Mouse (Mus musculus) testis, adult 2 months (tissue): ENCODE data around the gene Klrb1. TPM values are rescaled to one million over a fixed set of nuclear protein-coding genes. Genes with fewer than 3 reads are reported as not detected.

Experiments
- H3K27ac ChIP-seq: fragments of 200-500 bp; 2 replicates; pipeline ENCODE4 v1.5.1; 2012; ENCODE audit warnings: low read depth, low read length; ENCODE audit not compliant: control insufficient read depth, insufficient read depth
- H3K27me3 ChIP-seq: fragments of 200-500 bp; 2 replicates; pipeline ENCODE4 v1.6.1; 2012; ENCODE audit warnings: mild to moderate bottlenecking, low read length, moderate library complexity; ENCODE audit not compliant: control insufficient read depth, insufficient read depth
- H3K36me3 ChIP-seq: fragments of 200-500 bp; 2 replicates; pipeline ENCODE4 v1.6.1; 2012; ENCODE audit warnings: mild to moderate bottlenecking, low read length; ENCODE audit not compliant: control insufficient read depth, insufficient read depth
- H3K4me1 ChIP-seq: fragments of 200-500 bp; 2 replicates; pipeline ENCODE4 v1.6.1; 2012; ENCODE audit warnings: low read length; ENCODE audit not compliant: control insufficient read depth, insufficient read depth
- H3K4me3 ChIP-seq: fragments of 200-500 bp; 2 replicates; pipeline ENCODE4 v1.5.1; 2012; ENCODE audit warnings: low read depth, mild to moderate bottlenecking, low read length, moderate library complexity, mixed read lengths; ENCODE audit not compliant: control insufficient read depth
- CTCF ChIP-seq: fragments of 200-500 bp; IDR thresholded peaks from 2 replicates; pipeline ENCODE4 v1.5.1; 2012; ENCODE audit warnings: low read depth, mild to moderate bottlenecking, inconsistent platforms, low read length, moderate library complexity; ENCODE audit not compliant: control insufficient read depth, insufficient read depth, insufficient replicate concordance
- POLR2A ChIP-seq: fragments of 200-500 bp; IDR thresholded peaks from 2 replicates; pipeline ENCODE4 v1.6.1; 2012; ENCODE audit warnings: low read depth, mild to moderate bottlenecking, inconsistent platforms, low read length, moderate library complexity; ENCODE audit not compliant: control insufficient read depth
- polyA plus RNA-seq: library from polyadenylated mRNA; depleted of rRNA; stranded (reverse); fragments of >200 nt; gene quantifications from 2 replicates; pipeline ENCODE4 v1.2.3, GENCODE M21; 2012; rRNA removed

Klrb1 gene
- polyA plus RNA-seq, 1 experiment = 37.2 TPM

- TF ChIP-seq CTCF (no peak; the same call in 1 of the 2 replicates), POLR2A (no peak)
- no peak within 1 kb of the TSS for H3K27ac ChIP-seq
These were observed 60.7 kb downstream of the Klrb1 start, which contains the start of gene Clec2h for GRCm38 (mm10) chr6:128662206-128662605. TSS of gene Clec2h (plus strand) at chr6:128662385.

GRCm38 (mm10) chr6:128661249-128661648 lies 61.6 kb downstream of the Klrb1 start:
- no peak overlapping the region for H3K4me3 ChIP-seq
- H3K27ac ChIP-seq = no peak overlapping the region
- no peaks in the 10 kb centered on the region for H3K27me3 ChIP-seq
- TF ChIP-seq POLR2A = no peak
- no peak for TF ChIP-seq CTCF
- no peaks in the 10 kb centered on the region for H3K4me1 ChIP-seq
- no peaks in the 10 kb centered on the region for H3K36me3 ChIP-seq

More at GRCm38 (mm10) chr6:128662206-128662605, 60.7 kb downstream of the Klrb1 start, which contains the start of gene Clec2h:
- Histone ChIP-seq H3K27me3 (no peaks in the 10 kb centered on the region), H3K36me3 (no peaks in the 10 kb centered on the region), H3K4me3 (no peak within 1 kb of the TSS), H3K4me1 (no peaks in the 10 kb centered on the region)

Other genes with a start within 250 kb of the Klrb1 start
- gene Pzp, start 196.3 kb downstream of the Klrb1 start, polyA plus RNA-seq = 0.45 and 2.0 TPM in 2 replicates
- 0.17 and 0.87 TPM in 2 replicates for gene A2ml1, start 141.5 kb downstream of the Klrb1 start, polyA plus RNA-seq
- gene Klrb1a, start 99.5 kb downstream of the Klrb1 start, polyA plus RNA-seq = 0.19 TPM in 1 of 2 replicates, not detected in the other
- 0.10 TPM in 2 replicates for gene Clec2h, start 60.7 kb downstream of the Klrb1 start, polyA plus RNA-seq
- gene Klrb1c, start 66.2 kb upstream of the Klrb1 start, polyA plus RNA-seq = 0.25 TPM in 1 of 2 replicates, not detected in the other
- not detected in 2 replicates for gene Gm44511, start 103.3 kb upstream of the Klrb1 start, polyA plus RNA-seq
- gene Klrb1b, start 103.3 kb upstream of the Klrb1 start, polyA plus RNA-seq = not detected in 2 replicates
- gene Clec2i, start 164.5 kb upstream of the Klrb1 start, polyA plus RNA-seq = 0.07 TPM in 1 of 2 replicates, not detected in the other
- gene BC035044, start 168.1 kb upstream of the Klrb1 start, polyA plus RNA-seq = 0.08 and 0.09 TPM in 2 replicates
- gene Clec2g, start 211.3 kb upstream of the Klrb1 start, polyA plus RNA-seq = not detected in 2 replicates